Mouse (Mus musculus): ENCODE measurements around the gene Luc7l3. TPM values are rescaled to one million over a fixed set of nuclear protein-coding genes. Genes with fewer than 3 reads are reported as not detected.
"Not testable (repeated sequence)": the region's sequence is repeated elsewhere in the genome, so short reads cannot be mapped to it uniquely, and the experiment has no call there.

The Luc7l3 gene
- polyA plus RNA-seq, 1 experiment: 26.4 TPM

- no peaks in the 10 kb centered on the region for H3K36me3 ChIP-seq (ENCODE audit: control insufficient read depth, insufficient read depth, low read length)
- H3K4me1 ChIP-seq (replicated peaks; ENCODE audit: control insufficient read depth, insufficient read depth, low read length): peaks cover 5% of the 10 kb centered on the region; the same call in 1 of the 2 replicates
- H3K27me3 ChIP-seq (ENCODE audit: control insufficient read depth, insufficient read depth, low read length): no peaks in the 10 kb centered on the region
- TF ChIP-seq POLR2A (IDR thresholded peaks at IDR 0.05; ENCODE audit: control insufficient read depth, extremely low read depth, insufficient read depth, low read length, poor library complexity): no peak
- no peak for TF ChIP-seq CTCF (IDR thresholded peaks at IDR 0.05; ENCODE audit: borderline replicate concordance, control insufficient read depth, extremely low read depth, insufficient read depth, low read length, poor library complexity)
- no peak overlapping the region for H3K27ac ChIP-seq (ENCODE audit: control insufficient read depth, insufficient read depth, low read length)
- no peak for DNase-seq
- no peak overlapping the region for H3K4me3 ChIP-seq (ENCODE audit: control insufficient read depth, insufficient read depth, low read length)
Observed at GRCm38 (mm10) chr11:94268761-94269160, 53.0 kb downstream of the Luc7l3 start.

GRCm38 (mm10) chr11:94266155-94266554 is 55.6 kb downstream of the Luc7l3 start:
- not testable (repeated sequence) for DNase-seq; H3K27ac ChIP-seq (ENCODE audit: control insufficient read depth, insufficient read depth, low read length); H3K36me3 ChIP-seq (ENCODE audit: control insufficient read depth, insufficient read depth, low read length); H3K4me1 ChIP-seq (replicated peaks; ENCODE audit: control insufficient read depth, insufficient read depth, low read length); H3K4me3 ChIP-seq (ENCODE audit: control insufficient read depth, insufficient read depth, low read length); H3K27me3 ChIP-seq (ENCODE audit: control insufficient read depth, insufficient read depth, low read length)
- 34% methylated on average over 3 of the region's 3 CpGs for WGBS

GRCm38 (mm10) chr11:94265134-94265785 is 56.5 kb downstream of the Luc7l3 start:
- no peak overlapping the region; the same call in 1 of the 2 replicates for H3K4me3 ChIP-seq (ENCODE audit: control insufficient read depth, insufficient read depth, low read length)
- DNase-seq: no peak

GRCm38 (mm10) chr11:94261585-94262370 is 60.0 kb downstream of the Luc7l3 start:
- no peak for DNase-seq
- Histone ChIP-seq H3K27me3 (ENCODE audit: control insufficient read depth, insufficient read depth, low read length) (no peaks in the 10 kb centered on the region), H3K27ac (ENCODE audit: control insufficient read depth, insufficient read depth, low read length) (no peak overlapping the region), H3K4me3 (ENCODE audit: control insufficient read depth, insufficient read depth, low read length) (no peak overlapping the region), H3K4me1 (replicated peaks; ENCODE audit: control insufficient read depth, insufficient read depth, low read length) (peaks cover 8% of the 10 kb centered on the region; the same call in 1 of the 2 replicates), H3K36me3 (ENCODE audit: control insufficient read depth, insufficient read depth, low read length) (no peaks in the 10 kb centered on the region)
- 65% methylated on average over 6 of the region's 6 CpGs for WGBS
- no peak for TF ChIP-seq POLR2A (IDR thresholded peaks at IDR 0.05; ENCODE audit: control insufficient read depth, extremely low read depth, insufficient read depth, low read length, poor library complexity)
- no peak for TF ChIP-seq CTCF (IDR thresholded peaks at IDR 0.05; ENCODE audit: borderline replicate concordance, control insufficient read depth, extremely low read depth, insufficient read depth, low read length, poor library complexity)

More at GRCm38 (mm10) chr11:94265134-94265785, 56.5 kb downstream of the Luc7l3 start:
- peaks cover 5% of the 10 kb centered on the region; the same call in 1 of the 2 replicates for H3K4me1 ChIP-seq (replicated peaks; ENCODE audit: control insufficient read depth, insufficient read depth, low read length)
- H3K36me3 ChIP-seq (ENCODE audit: control insufficient read depth, insufficient read depth, low read length): no peaks in the 10 kb centered on the region
- TF ChIP-seq CTCF (IDR thresholded peaks at IDR 0.05; ENCODE audit: borderline replicate concordance, control insufficient read depth, extremely low read depth, insufficient read depth, low read length, poor library complexity): no peak
- no peak for TF ChIP-seq POLR2A (IDR thresholded peaks at IDR 0.05; ENCODE audit: control insufficient read depth, extremely low read depth, insufficient read depth, low read length, poor library complexity)
- H3K27me3 ChIP-seq (ENCODE audit: control insufficient read depth, insufficient read depth, low read length): no peaks in the 10 kb centered on the region
- no peak overlapping the region for H3K27ac ChIP-seq (ENCODE audit: control insufficient read depth, insufficient read depth, low read length)
- 9% methylated on average over 18 of the region's 18 CpGs for WGBS

- Histone ChIP-seq H3K4me1 (replicated peaks; ENCODE audit: control insufficient read depth, insufficient read depth, low read length) (peaks cover 3% of the 10 kb centered on the region; the same call in 1 of the 2 replicates), H3K27me3 (ENCODE audit: control insufficient read depth, insufficient read depth, low read length) (no peaks in the 10 kb centered on the region), H3K4me3 (ENCODE audit: control insufficient read depth, insufficient read depth, low read length) (no peak overlapping the region), H3K27ac (ENCODE audit: control insufficient read depth, insufficient read depth, low read length) (no peak overlapping the region), H3K36me3 (ENCODE audit: control insufficient read depth, insufficient read depth, low read length) (no peaks in the 10 kb centered on the region)
- DNase-seq: no peak
- WGBS: 5% methylated on average over 4 of the region's 4 CpGs
- no peak for TF ChIP-seq POLR2A (IDR thresholded peaks at IDR 0.05; ENCODE audit: control insufficient read depth, extremely low read depth, insufficient read depth, low read length, poor library complexity)
- TF ChIP-seq CTCF (IDR thresholded peaks at IDR 0.05; ENCODE audit: borderline replicate concordance, control insufficient read depth, extremely low read depth, insufficient read depth, low read length, poor library complexity): no peak
Observed at GRCm38 (mm10) chr11:94259814-94260213, 62.0 kb downstream of the Luc7l3 start.

- Histone ChIP-seq H3K27me3 (ENCODE audit: control insufficient read depth, insufficient read depth, low read length) (no peaks in the 10 kb centered on the region), H3K27ac (ENCODE audit: control insufficient read depth, insufficient read depth, low read length) (no peak overlapping the region), H3K4me1 (replicated peaks; ENCODE audit: control insufficient read depth, insufficient read depth, low read length) (peaks cover 9% of the 10 kb centered on the region), H3K4me3 (ENCODE audit: control insufficient read depth, insufficient read depth, low read length) (no peak overlapping the region), H3K36me3 (ENCODE audit: control insufficient read depth, insufficient read depth, low read length) (no peaks in the 10 kb centered on the region)
- DNase-seq: no peak
- WGBS: 96% methylated on average over 14 of the region's 14 CpGs
- TF ChIP-seq POLR2A (IDR thresholded peaks at IDR 0.05; ENCODE audit: control insufficient read depth, extremely low read depth, insufficient read depth, low read length, poor library complexity): no peak
Observed at GRCm38 (mm10) chr11:94257987-94258386, 63.8 kb downstream of the Luc7l3 start.
